Mouse (Mus musculus) left cerebral cortex, adult 18-20 months (tissue): ENCODE results near the gene Ly6f. TPM values are rescaled to one million over a fixed set of nuclear protein-coding genes. Genes with fewer than 3 reads are reported as not detected.

Source experiments
- DNase-seq, 2 experiments: peaks; one replicate each; pipeline ENCODE4 v3.0.0; 2021 to 2022; ENCODE audit warnings: low spot score in 2 of 2, mixed read lengths in 1 of 2
- total RNA-seq, 2 experiments: library from RNA; stranded (reverse); gene quantifications; 2 replicates each; pipeline ENCODE4 v1.2.3; 2021

Gene Ly6f
- total RNA-seq, 2 experiments from 2014 or later, result not detected

GRCm38 (mm10) chr15:75317255-75317654 is 49.0 kb downstream of the Ly6f start:
- no peak for DNase-seq

GRCm38 (mm10) chr15:75318584-75318983 is 50.4 kb downstream of the Ly6f start:
- DNase-seq, result no peak

- no peak for DNase-seq
Observed at GRCm38 (mm10) chr15:75320104-75320503, 51.9 kb downstream of the Ly6f start.

Other genes starting within 250 kb of the Ly6f start
- 10 to 100 TPM; 54.3 to 65.1 TPM for gene Ly6c1, start 219.6 kb upstream of the Ly6f start, total RNA-seq
- gene Ly6c2, start 156.5 kb upstream of the Ly6f start, total RNA-seq, result 1 to 10 TPM; 1.9 to 2.3 TPM
- gene Ly6g, start 113.2 kb upstream of the Ly6f start, total RNA-seq, result not detected
- not detected for gene BC025446, start 52.0 kb upstream of the Ly6f start, total RNA-seq